Mouse (Mus musculus) adrenal gland, postnatal 14 days (tissue): ENCODE results near the gene Selp. TPM values are rescaled to one million over a fixed set of nuclear protein-coding genes. Genes with fewer than 3 reads are reported as not detected.

ENCODE experiments used
- DNase-seq: peaks from one replicate; pipeline ENCODE4 v3.0.0; 2021; ENCODE audit warnings: mixed read lengths
- total RNA-seq: library from RNA; stranded (reverse); gene quantifications from 2 replicates; pipeline ENCODE4 v1.2.3, GENCODE M21; 2021

The Selp gene
- total RNA-seq, 1 experiment from 2014 or later, result 1.4 TPM

- peak; percentile 84 for DNase-seq
Observed at GRCm38 (mm10) chr1:164184142-164184870, 69.2 kb downstream of the Selp start.

- no peak for DNase-seq
Observed at GRCm38 (mm10) chr1:164184871-164185223, 69.8 kb downstream of the Selp start.

GRCm38 (mm10) chr1:164185316-164185715, 70.3 kb downstream of the Selp start:
- DNase-seq, result peak; percentile 49

GRCm38 (mm10) chr1:164187002-164187560, 72.0 kb downstream of the Selp start:
- DNase-seq, result no peak

- peak; percentile 43 for DNase-seq
Observed at GRCm38 (mm10) chr1:164199551-164199950, 84.5 kb downstream of the Selp start.

Other genes with a start within 250 kb of the Selp start
- gene Scyl3, start 186.2 kb upstream of the Selp start, total RNA-seq, result 17.2 and 21.4 TPM in 2 replicates
- 3.1 and 5.3 TPM in 2 replicates for gene BC055324, start 120.5 kb upstream of the Selp start, total RNA-seq
- 3.0 and 5.2 TPM in 2 replicates for gene Mettl18, start 120.4 kb upstream of the Selp start, total RNA-seq
- gene Sele, start 67.0 kb upstream of the Selp start, total RNA-seq, result 3.4 and 4.0 TPM in 2 replicates
- 1.9 and 29.0 TPM in 2 replicates for gene Sell, start 53.3 kb upstream of the Selp start, total RNA-seq
- 8.0 and 34.9 TPM in 2 replicates for gene F5, start 36.6 kb downstream of the Selp start, total RNA-seq
- gene Slc19a2, start 133.8 kb downstream of the Selp start, total RNA-seq, result 15.8 and 20.7 TPM in 2 replicates
- 8.2 and 9.8 TPM in 2 replicates for gene Ccdc181, start 160.3 kb downstream of the Selp start, total RNA-seq
- gene Nme7, start 188.9 kb downstream of the Selp start, total RNA-seq, result 15.5 TPM in 2 replicates
- gene Blzf1, start 192.2 kb downstream of the Selp start, total RNA-seq, result 24.6 and 25.0 TPM in 2 replicates